Mouse (Mus musculus) common myeloid progenitor, adult 5-6 weeks (primary cell): ENCODE measurements around the gene Cdca3. TPM values are rescaled to one million over a fixed set of nuclear protein-coding genes. Genes with fewer than 3 reads are reported as not detected.
A peak's percentile ranks its signal among the peaks of the same experiment; 100 is the strongest.
"Not testable (repeated sequence)": the region's sequence is repeated elsewhere in the genome, so short reads cannot be mapped to it uniquely, and the experiment has no call there.

Source experiments
- ATAC-seq: replicated peaks from 2 replicates; pipeline ENCODE4 v1.8.0; 2016; ENCODE audit warnings: low read depth, mild to moderate bottlenecking, moderate TSS enrichment, inconsistent platforms; ENCODE audit not compliant: poor library complexity, severe bottlenecking
- total RNA-seq: library from RNA; stranded (forward); fragments of 200-1000, 187-1606 nt; gene quantifications from 2 replicates; pipeline ENCODE4 v1.2.3, GENCODE M21; 2017

The Cdca3 gene
- total RNA-seq, 1 experiment from 2014 or later: 73.5 TPM

GRCm38 (mm10) chr6:124808358-124809012 is 20.9 kb upstream of the Cdca3 start, which contains the start of gene Spsb2:
Gene Spsb2, plus strand, starts transcription at chr6:124808661.
- ATAC-seq: peak; percentile 43

- peak; percentile 31 for ATAC-seq
Measured at GRCm38 (mm10) chr6:124809052-124809774, 20.1 kb upstream of the Cdca3 start.

- ATAC-seq: no peak
Measured at GRCm38 (mm10) chr6:124809775-124810538, 19.4 kb upstream of the Cdca3 start.

- ATAC-seq: not testable (repeated sequence)
Measured at GRCm38 (mm10) chr6:124810566-124811402, 18.6 kb upstream of the Cdca3 start.

- ATAC-seq: no peak
Measured at GRCm38 (mm10) chr6:124811403-124811665, 18.0 kb upstream of the Cdca3 start.

GRCm38 (mm10) chr6:124811701-124812560 is 17.4 kb upstream of the Cdca3 start:
- ATAC-seq: no peak

- ATAC-seq: no peak
Measured at GRCm38 (mm10) chr6:124812848-124813247, 16.5 kb upstream of the Cdca3 start.

GRCm38 (mm10) chr6:124813496-124813895 is 15.9 kb upstream of the Cdca3 start:
- ATAC-seq: peak; percentile 34

GRCm38 (mm10) chr6:124813933-124814332 is 15.4 kb upstream of the Cdca3 start, which contains the start of gene Tpi1:
Gene Tpi1, minus strand, starts transcription at chr6:124814296.
- peak; percentile 71 for ATAC-seq

GRCm38 (mm10) chr6:124814448-124814847 is 14.9 kb upstream of the Cdca3 start:
- peak; percentile 4; the same call in 1 of the 2 replicates for ATAC-seq

GRCm38 (mm10) chr6:124814858-124815774 is 14.2 kb upstream of the Cdca3 start:
- ATAC-seq: no peak

- ATAC-seq: no peak
Measured at GRCm38 (mm10) chr6:124816611-124817010, 12.7 kb upstream of the Cdca3 start.

GRCm38 (mm10) chr6:124817125-124817524 is 12.2 kb upstream of the Cdca3 start:
- ATAC-seq: no peak

GRCm38 (mm10) chr6:124817563-124817962 is 11.8 kb upstream of the Cdca3 start:
- ATAC-seq: no peak

- peak; percentile 55 for ATAC-seq
Measured at GRCm38 (mm10) chr6:124817971-124818370, 11.4 kb upstream of the Cdca3 start.

- ATAC-seq: no peak
Measured at GRCm38 (mm10) chr6:124820891-124821290, 8.5 kb upstream of the Cdca3 start.

- no peak for ATAC-seq
Measured at GRCm38 (mm10) chr6:124822049-124822448, 7.3 kb upstream of the Cdca3 start.

- ATAC-seq: peak; percentile 34
Measured at GRCm38 (mm10) chr6:124828101-124828592, 1.2 kb upstream of the Cdca3 start.
